Mouse (Mus musculus) midbrain, embryonic 11.5 days (tissue): ENCODE measurements around the gene Jmjd7. TPM values are rescaled to one million over a fixed set of nuclear protein-coding genes. Genes with fewer than 3 reads are reported as not detected.

Experiments
- ATAC-seq: fragments of 200-750 bp; cut with Nextera tagmentation; 2 replicates; pipeline ENCODE4 v1.8.0; 2017; ENCODE audit warnings: moderate TSS enrichment, moderate library complexity; ENCODE audit not compliant: low FRiP score
- DNase-seq: peaks from one replicate; pipeline ENCODE4 v3.0.0; 2015; ENCODE audit warnings: low spot score; ENCODE audit errors: missing footprints
- H3K27ac ChIP-seq: fragments of 300-500 bp; sonication (generic); 2 replicates; pipeline ENCODE4 v1.5.1; 2014; ENCODE audit warnings: low read depth, low read length
- H3K27me3 ChIP-seq: fragments of 300-500 bp; sonication (generic); 2 replicates; pipeline ENCODE4 v1.6.1; 2014; ENCODE audit warnings: mild to moderate bottlenecking, low read length, moderate library complexity, mixed read lengths; ENCODE audit not compliant: control insufficient read depth, insufficient read depth
- H3K36me3 ChIP-seq: fragments of 300-500 bp; sonication (generic); 2 replicates; pipeline ENCODE4 v1.6.1; 2014; ENCODE audit warnings: mild to moderate bottlenecking, low read length, moderate library complexity, mixed read lengths; ENCODE audit not compliant: control insufficient read depth, insufficient read depth
- H3K4me1 ChIP-seq: fragments of 300-500 bp; sonication (generic); 2 replicates; pipeline ENCODE4 v1.6.1; 2014; ENCODE audit warnings: low read length; ENCODE audit not compliant: control insufficient read depth, insufficient read depth
- H3K4me2 ChIP-seq: fragments of 300-500 bp; sonication (generic); 2 replicates; pipeline ENCODE4 v1.6.1; 2014; ENCODE audit warnings: mild to moderate bottlenecking, moderate library complexity
- H3K4me3 ChIP-seq: fragments of 300-500 bp; sonication (generic); 2 replicates; pipeline ENCODE4 v1.5.1; 2014; ENCODE audit warnings: low read depth, low read length
- H3K9ac ChIP-seq: fragments of 300-500 bp; sonication (generic); 2 replicates; pipeline ENCODE4 v1.6.1; 2014; ENCODE audit warnings: low read length
- H3K9me3 ChIP-seq: fragments of 300-500 bp; sonication (generic); 2 replicates; pipeline ENCODE4 v1.6.1; 2016; ENCODE audit warnings: low read length; ENCODE audit not compliant: control insufficient read depth
- WGBS: fragments of 180-500 bp; shearing (Covaris S2); extraction: QIAGEN DNeasy Blood & Tissue Kit; methylation state at CpG from one replicate; pipeline ENCODE4 v1.1.7; 2014; 5-methylcytosine and 5-hydroxymethylcytosine counted together
- polyA plus RNA-seq: library from polyadenylated mRNA; unstranded; fragments of >200 nt; fragmentation: Nextera tagmentation; extraction: Ambion mirVana; gene quantifications from 2 replicates; pipeline ENCODE4 v1.2.1, GENCODE M21; 2014

Jmjd7 gene
- polyA plus RNA-seq, 1 experiment from 2014 or later: 19.1 TPM

GRCm38 (mm10) chr2:120027950-120028331 lies 658 bp downstream of the Jmjd7 start:
- H3K4me2 ChIP-seq: peak overlapping the region; percentile 65
- H3K4me1 ChIP-seq: peaks cover 10% of the 10 kb centered on the region
- H3K27ac ChIP-seq: no peak overlapping the region; the same call in 1 of the 2 replicates
- H3K27me3 ChIP-seq: no peaks in the 10 kb centered on the region
- peak overlapping the region; percentile 69 for H3K4me3 ChIP-seq
- peak overlapping the region; percentile 73 for H3K9ac ChIP-seq
- ATAC-seq: peak; percentile 52
- no peaks in the 10 kb centered on the region for H3K9me3 ChIP-seq
- DNase-seq: no peak
- WGBS: 54% methylated on average over 3 of the region's 3 CpGs
- peaks cover 3% of the 10 kb centered on the region; the same call in 1 of the 2 replicates for H3K36me3 ChIP-seq

DNA sequence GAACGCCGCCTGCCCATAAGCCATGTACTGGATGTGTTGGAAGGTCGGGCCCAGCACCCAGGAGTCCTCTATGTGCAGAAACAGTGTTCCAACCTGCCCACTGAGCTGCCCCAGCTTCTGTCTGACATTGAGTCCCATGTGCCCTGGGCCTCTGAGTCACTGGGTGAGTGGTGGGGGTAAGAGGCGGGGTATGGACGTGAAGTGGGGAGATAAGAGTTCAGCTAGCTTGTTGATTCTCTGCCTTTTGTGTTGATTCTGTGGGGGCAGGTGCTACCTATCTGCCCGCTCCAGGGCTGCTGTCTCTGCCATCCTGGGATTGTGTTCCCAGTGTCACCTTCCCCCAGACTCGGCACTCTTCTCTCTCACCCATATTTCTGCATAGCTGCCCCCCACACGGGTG lies 3.1 kb downstream of the Jmjd7 start:
- DNase-seq (no peak), ATAC-seq (no peak)
- H3K9me3 ChIP-seq: no peaks in the 10 kb centered on the region
- 88% methylated on average over 8 of the region's 8 CpGs for WGBS
- peaks cover 6% of the 10 kb centered on the region; the same call in 1 of the 2 replicates for H3K36me3 ChIP-seq
- no peaks in the 10 kb centered on the region for H3K27me3 ChIP-seq
- no peak overlapping the region for H3K4me2 ChIP-seq
- H3K27ac ChIP-seq: no peak overlapping the region
- H3K4me1 ChIP-seq: peaks cover 10% of the 10 kb centered on the region
- no peak overlapping the region for H3K9ac ChIP-seq
- H3K4me3 ChIP-seq: no peak overlapping the region

DNA sequence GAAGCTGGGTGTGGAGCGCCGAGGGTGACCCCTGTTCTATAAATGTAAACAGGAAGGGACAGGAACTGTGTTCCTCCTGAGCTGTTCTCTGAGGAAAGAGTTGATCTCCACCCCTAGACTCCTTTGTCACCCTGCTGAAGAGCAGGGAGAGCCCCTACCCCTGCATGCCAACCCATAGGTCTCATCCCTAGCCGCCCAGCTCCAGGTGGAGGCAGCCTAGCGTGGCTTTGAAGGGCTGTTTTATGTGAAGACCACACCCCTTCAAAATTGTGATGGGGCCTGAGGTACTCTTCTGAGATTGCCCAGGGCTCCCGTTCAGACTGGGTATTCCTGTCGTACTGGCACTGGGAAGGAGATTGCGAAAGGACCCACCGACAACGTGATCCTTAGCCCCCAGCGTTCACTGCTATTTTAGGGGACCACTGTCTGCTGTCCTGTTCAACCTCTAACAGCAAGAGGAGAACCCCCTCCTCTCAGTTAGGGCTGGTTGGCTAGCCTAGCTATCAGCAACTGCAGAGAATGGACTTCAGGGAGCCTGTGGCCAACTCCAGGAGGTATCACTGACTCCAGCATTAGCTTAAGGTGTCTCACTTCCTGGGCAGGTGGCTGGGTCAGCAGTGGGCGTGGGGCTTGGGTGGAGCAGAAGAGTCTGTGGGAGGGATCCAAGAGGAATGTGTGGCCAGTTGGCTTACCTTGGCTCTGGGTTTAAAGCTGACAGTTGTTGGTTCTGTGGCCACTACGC lies 5.6 kb downstream of the Jmjd7 start, which contains the start of gene Pla2g4b:
Pla2g4b (plus strand) TSS at position 692 of the 742 bp plus-strand sequence.
- Histone ChIP-seq H3K4me1 (peaks cover 5% of the 10 kb centered on the region), H3K9ac (no peak within 1 kb of the TSS), H3K36me3 (peaks cover 6% of the 10 kb centered on the region; the same call in 1 of the 2 replicates), H3K27ac (no peak within 1 kb of the TSS), H3K4me3 (no peak within 1 kb of the TSS), H3K27me3 (no peaks in the 10 kb centered on the region), H3K4me2 (no peak within 1 kb of the TSS), H3K9me3 (no peaks in the 10 kb centered on the region)
- ATAC-seq: no peak
- peak; percentile 79 for DNase-seq
- 90% methylated on average over 12 of the region's 12 CpGs for WGBS

DNA sequence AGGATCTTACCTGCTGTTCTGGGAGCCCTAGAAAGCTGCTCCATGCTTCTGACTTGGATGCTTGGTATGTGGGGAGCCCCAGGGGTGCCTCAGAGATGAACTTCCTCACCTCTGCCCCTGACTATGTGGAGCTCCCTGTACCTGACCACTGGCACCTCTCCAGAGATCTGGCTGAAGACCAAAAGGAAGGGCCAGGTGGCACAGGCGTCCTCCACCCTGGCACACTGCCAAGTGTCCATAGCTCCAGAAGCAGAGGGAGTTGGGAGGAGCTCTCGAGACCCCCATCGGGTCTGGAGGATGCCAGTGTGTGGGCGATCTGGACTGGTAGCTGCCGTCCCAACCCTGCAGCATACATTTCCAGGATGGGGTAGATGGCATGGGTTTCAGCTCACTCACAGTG lies 6.4 kb downstream of the Jmjd7 start:
- no peak overlapping the region for H3K4me3 ChIP-seq
- H3K9me3 ChIP-seq: no peaks in the 10 kb centered on the region
- 95% methylated on average over 5 of the region's 5 CpGs for WGBS
- no peak overlapping the region for H3K27ac ChIP-seq
- H3K4me2 ChIP-seq: no peak overlapping the region
- H3K4me1 ChIP-seq: no peaks in the 10 kb centered on the region
- H3K36me3 ChIP-seq: peaks cover 6% of the 10 kb centered on the region; the same call in 1 of the 2 replicates
- DNase-seq: no peak
- no peak overlapping the region for H3K9ac ChIP-seq
- no peaks in the 10 kb centered on the region for H3K27me3 ChIP-seq
- ATAC-seq: no peak

- DNase-seq: no peak
- H3K27ac ChIP-seq: no peak overlapping the region
- no peaks in the 10 kb centered on the region for H3K4me1 ChIP-seq
- no peaks in the 10 kb centered on the region for H3K27me3 ChIP-seq
- WGBS: 97% methylated on average over 9 of the region's 9 CpGs
- no peak overlapping the region for H3K4me3 ChIP-seq
- no peak for ATAC-seq
- peaks cover 12% of the 10 kb centered on the region for H3K36me3 ChIP-seq
- H3K9ac ChIP-seq: no peak overlapping the region
- no peaks in the 10 kb centered on the region for H3K9me3 ChIP-seq
- no peak overlapping the region for H3K4me2 ChIP-seq
Measured at GRCm38 (mm10) chr2:120037744-120038143, 10.5 kb downstream of the Jmjd7 start.

DNA sequence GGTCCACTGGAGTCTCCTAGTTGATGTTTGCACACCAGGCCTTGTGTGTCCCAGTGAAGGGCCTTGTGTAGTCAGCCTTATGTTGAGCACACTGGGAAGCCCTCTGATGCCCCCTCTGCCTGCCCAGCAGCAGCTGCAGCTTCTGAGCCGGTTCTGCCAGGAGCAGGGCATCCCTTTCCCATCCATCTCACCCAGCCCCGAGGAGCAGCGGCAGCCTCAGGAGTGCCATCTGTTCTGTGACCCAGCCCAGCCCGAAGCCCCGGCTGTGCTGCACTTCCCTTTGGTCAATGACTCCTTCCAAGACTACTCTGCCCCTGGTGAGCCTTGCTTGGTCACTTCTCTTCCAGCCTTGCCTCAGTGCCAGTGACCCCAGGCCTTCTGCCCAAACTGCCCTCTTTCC lies 13.7 kb downstream of the Jmjd7 start:
- no peak for ATAC-seq
- H3K9ac ChIP-seq: no peak overlapping the region
- WGBS: 95% methylated on average over 5 of the region's 5 CpGs

GRCm38 (mm10) chr2:120044101-120044603 lies 16.9 kb downstream of the Jmjd7 start:
- Histone ChIP-seq H3K27ac (no peak overlapping the region), H3K36me3 (peaks cover 9% of the 10 kb centered on the region; the same call in 1 of the 2 replicates), H3K4me3 (no peak overlapping the region), H3K4me2 (no peak overlapping the region), H3K9me3 (no peaks in the 10 kb centered on the region), H3K9ac (no peak overlapping the region), H3K27me3 (no peaks in the 10 kb centered on the region), H3K4me1 (no peaks in the 10 kb centered on the region)
- DNase-seq (no peak), ATAC-seq (no peak)
- 64% methylated on average over 4 of the region's 4 CpGs for WGBS

More for the DNA sequence above, 13.7 kb downstream of the Jmjd7 start:
- Histone ChIP-seq H3K4me3 (no peak overlapping the region), H3K4me2 (no peak overlapping the region), H3K9me3 (no peaks in the 10 kb centered on the region), H3K4me1 (no peaks in the 10 kb centered on the region), H3K36me3 (peaks cover 9% of the 10 kb centered on the region), H3K27me3 (no peaks in the 10 kb centered on the region), H3K27ac (no peak overlapping the region)
- no peak for DNase-seq

DNA sequence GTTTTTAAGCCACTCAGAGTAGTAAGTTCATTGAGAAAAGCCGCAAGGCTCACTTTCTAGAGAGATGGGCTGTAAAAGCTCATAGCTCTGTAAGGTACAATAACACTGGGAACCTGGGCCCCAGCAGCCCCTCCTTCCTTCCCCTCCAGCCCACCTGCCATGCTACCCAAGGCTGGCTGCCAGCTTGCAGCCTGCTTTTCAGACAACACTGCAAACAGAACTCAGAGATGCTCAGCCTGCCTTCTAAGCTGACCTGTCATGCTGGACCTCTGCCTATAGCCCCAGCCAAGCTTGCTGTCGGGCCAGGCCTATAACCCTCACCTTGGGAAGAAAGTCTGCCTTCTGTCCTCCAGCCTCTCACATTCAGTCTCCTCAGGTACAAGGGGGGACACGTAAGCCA lies 17.4 kb downstream of the Jmjd7 start:
- Histone ChIP-seq H3K27me3 (no peaks in the 10 kb centered on the region), H3K4me1 (no peaks in the 10 kb centered on the region), H3K27ac (no peak overlapping the region), H3K36me3 (peaks cover 9% of the 10 kb centered on the region; the same call in 1 of the 2 replicates), H3K4me3 (no peak overlapping the region), H3K4me2 (no peak overlapping the region), H3K9ac (no peak overlapping the region), H3K9me3 (no peaks in the 10 kb centered on the region)
- WGBS: 77% methylated on average over 3 of the region's 3 CpGs
- ATAC-seq (no peak), DNase-seq (no peak)

GRCm38 (mm10) chr2:120046486-120047310 lies 19.4 kb downstream of the Jmjd7 start:
- Histone ChIP-seq H3K4me3 (no peak overlapping the region), H3K4me2 (no peak overlapping the region), H3K9ac (no peak overlapping the region), H3K9me3 (no peaks in the 10 kb centered on the region), H3K4me1 (no peaks in the 10 kb centered on the region), H3K27ac (no peak overlapping the region), H3K36me3 (0 out of 2 replicates have a peak, but pooled peaks cover under 1% of the 10 kb centered on the region), H3K27me3 (no peaks in the 10 kb centered on the region)
- no peak for ATAC-seq
- WGBS: 73% methylated on average over 14 of the region's 14 CpGs
- DNase-seq: peak; percentile 61
